Mouse (Mus musculus) right cerebral cortex, postnatal 14 days (tissue): ENCODE data around the gene Inppl1.

ENCODE experiments used
- DNase-seq: peaks from one replicate; pipeline ENCODE4 v3.0.0; 2022

Inppl1 gene

DNA sequence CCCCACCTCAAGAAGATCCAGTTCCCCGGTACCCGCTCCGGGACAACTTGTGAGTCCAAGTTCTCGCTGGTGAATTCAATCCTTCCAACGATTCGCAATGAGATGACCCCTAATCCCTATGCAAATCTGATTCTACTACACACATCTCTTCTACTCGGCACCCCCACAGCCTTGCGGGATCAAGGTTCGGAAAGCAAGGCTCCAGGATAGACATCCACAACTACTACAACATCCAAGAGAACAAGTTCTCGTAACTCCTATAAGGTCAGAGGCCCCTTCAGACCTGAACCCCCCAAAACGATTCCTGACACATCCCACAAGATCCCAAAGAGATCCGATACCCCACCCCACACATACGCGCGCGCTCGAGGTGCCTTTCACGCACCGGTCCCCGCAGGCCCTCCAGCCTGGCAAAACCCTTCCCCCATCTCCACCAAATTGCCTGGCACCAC is 849 bp downstream of the Inppl1 start:
- no peak for DNase-seq

DNA sequence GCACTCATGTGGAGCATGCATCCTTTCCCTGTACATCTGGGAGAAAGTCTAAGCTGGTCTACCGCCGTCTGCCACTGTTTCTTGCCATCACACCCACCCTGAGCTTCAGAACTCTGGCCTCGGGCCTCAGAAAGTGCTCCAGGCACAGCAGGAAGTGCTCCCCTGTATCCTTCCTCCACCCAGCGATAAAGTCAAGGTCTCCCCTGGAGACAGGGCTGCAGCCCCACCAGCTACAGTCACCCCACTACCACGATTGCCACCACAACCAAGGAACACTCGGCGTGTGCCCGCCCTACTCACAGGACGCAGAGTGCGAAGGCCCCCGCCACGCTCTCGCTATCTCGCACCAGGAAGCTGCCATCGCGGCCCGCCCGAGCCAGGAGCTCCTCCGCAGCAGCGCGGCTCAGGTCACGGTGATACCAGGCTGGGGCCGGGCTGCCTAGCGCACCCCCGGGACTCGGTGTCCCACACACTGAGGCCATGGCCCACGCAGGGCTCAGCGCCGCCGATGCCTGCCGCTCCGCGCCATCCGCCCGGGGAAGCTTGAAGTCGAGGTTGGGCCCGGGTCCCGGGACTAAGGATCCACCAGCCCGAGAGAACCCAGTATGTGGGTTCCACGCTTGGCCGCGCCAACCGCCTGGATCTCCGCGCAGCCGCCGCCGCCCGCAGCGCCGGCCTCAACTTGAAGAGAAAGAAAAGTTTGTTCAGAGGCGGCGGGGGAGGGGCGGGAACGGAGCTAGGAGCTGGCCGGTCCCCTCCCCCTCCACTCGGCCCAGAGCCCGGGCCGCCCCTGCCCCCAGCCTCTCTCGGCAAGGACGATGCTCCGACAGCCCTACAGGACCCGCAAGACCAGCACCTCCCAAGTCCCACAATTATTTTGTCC is 1.5 kb downstream of the Inppl1 start:
- peak; percentile 69 for DNase-seq

DNA sequence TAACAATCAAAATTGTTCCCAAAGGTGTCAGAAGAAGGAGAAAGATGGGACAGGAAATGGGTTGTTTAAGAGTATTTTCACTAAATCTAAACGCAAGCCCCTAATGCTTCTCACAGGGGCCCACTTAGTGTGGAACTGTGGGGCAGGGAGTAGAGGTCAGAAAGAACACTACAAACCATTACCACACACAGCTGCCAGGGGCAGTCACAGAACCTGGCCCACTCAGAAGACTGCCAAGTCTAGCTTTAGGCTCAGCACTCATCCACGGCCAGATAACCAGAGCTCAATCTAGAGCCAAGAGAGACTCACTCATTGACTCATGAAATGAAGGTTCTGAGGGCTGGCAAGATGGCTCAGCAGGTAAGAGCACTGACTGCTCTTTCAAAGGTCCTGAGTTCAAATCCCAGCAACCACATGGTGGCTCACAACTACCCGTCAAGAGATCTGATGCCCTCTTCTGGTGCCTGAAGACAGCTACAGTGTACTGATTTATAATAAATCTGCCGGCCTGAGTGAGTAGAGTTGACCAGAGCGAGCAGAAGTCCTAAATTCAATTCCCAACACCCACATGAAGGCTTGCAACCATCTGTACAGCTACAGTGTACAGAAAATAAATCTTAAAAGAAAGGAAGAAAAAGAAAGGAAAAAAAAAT is 2.4 kb downstream of the Inppl1 start:
- DNase-seq: no peak

DNA sequence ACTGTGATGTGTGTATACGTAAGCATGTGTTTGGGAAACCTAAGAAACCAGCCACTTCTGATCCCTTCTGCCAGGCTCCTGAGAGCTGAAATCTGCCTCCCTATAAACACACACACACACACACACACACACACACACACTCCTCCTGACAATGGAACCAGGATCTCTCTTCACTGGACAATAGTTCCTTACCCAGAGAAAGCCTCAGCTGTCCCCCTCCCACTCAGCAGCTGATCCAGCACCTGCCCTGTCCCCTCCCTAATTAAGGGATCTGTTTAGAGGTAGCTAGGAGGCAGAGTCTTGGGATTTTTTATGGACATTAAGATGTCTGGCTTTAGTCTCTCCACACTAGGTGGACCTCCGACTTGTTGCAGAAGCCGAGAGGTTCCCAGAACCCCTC is 3.1 kb downstream of the Inppl1 start:
- no peak for DNase-seq

DNA sequence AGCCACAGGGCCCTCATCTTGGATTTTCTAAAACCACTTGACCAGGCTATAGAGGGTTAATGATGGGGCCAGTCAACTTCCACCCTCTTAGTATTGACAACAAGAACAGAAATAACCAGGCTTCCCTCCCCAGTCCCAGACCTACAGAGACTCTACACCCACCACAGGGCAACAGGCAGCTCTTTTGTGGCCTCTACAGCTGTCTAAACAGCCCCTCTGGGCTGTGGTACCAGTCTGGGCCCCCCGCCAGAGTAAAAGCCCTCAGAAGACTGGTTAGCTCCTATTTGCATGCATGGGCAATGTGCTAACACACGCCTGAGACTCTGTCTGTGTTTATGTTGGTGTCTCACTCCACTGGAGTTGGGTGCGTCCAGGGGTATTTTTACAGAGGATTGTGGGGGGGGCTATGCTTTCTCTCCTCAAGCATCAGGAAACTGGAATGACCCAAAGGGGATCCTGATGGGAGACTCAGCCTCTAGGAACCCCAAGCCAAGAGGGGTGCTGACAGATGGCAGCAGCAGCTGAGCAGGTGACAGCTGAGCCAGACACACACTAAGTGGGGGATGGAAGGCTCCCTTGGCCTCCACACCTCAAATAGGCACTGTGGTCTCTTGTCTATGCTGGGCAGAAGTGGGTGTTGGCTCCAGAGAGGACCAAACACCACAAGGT is 4.0 kb downstream of the Inppl1 start:
- no peak for DNase-seq

DNA sequence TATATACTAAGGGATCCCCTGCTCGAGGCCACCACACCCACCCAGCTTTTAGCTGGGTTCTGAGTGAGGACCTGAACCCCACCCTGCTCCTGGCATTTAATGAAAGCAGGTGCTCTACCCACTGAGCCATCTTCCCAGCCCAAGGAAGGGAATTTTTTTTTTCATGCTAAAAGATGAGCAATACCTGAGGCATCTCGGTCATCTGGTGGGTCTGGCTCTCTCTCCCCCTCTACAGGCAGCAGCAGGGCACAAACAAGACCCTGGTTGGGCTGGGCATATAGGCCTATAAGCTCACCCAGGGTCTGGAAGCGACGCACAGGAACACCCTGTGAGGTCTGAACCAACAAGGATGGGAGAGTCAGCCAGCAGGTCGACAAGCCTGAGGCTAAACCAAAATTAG is 4.7 kb downstream of the Inppl1 start:
- no peak for DNase-seq

DNA sequence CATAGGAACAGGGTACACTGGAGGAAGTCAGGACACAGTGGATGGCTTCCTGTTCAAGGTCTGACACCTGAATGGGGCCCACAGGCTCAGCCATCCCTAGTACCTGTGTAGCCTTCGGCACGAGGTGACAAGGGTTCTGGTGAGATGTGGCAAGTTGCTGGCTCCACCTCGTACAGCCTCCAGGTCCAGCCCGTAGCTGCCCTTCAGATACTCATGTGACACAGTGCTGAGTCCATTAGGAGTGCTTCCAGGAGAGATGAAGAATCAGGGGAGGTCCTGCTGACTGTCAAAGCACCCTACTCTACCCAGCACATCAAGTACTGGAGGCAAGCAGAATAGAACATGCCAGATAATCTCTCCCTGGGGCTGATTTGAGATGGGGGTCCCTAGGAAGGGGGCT is 5.7 kb downstream of the Inppl1 start:
- DNase-seq: no peak

DNA sequence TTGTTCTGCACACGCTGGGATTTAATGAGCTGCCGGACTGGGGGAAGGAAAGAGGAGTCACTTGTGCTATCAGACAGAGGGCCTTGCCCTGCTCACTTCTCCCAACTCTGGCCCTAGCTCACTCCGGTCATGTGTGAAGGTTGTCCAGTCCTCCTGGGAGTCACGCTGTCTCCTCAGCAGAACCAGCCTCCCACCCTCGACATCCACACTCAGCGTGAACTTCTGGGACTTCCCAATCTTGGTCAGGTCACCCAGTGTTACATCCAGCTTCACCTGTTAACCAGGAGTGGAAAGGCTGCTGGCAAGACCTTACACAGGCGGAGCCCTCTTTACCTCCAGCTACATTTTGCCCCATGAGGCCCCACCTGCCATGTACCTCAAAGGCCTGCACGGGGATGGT is 6.6 kb downstream of the Inppl1 start:
- no peak for DNase-seq

DNA sequence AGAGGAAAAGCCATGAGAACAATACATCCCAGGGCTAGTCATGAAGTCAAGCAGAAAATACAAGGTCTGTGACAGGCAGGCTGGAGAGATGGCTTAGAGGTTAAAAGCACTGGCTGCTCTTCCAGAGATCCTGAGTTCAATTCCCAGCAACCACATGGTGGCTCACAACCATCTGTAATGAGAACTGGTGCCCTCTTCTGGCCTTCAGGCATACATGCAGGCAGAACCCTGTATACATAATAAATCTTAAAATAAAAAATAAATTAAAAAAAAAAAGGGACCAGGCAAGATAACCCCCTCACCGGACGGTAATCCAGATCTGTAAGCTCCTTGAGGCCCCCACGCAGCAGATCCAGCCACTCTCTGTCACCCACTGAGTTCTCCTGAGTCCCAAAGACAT is 7.7 kb downstream of the Inppl1 start:
- no peak for DNase-seq

DNA sequence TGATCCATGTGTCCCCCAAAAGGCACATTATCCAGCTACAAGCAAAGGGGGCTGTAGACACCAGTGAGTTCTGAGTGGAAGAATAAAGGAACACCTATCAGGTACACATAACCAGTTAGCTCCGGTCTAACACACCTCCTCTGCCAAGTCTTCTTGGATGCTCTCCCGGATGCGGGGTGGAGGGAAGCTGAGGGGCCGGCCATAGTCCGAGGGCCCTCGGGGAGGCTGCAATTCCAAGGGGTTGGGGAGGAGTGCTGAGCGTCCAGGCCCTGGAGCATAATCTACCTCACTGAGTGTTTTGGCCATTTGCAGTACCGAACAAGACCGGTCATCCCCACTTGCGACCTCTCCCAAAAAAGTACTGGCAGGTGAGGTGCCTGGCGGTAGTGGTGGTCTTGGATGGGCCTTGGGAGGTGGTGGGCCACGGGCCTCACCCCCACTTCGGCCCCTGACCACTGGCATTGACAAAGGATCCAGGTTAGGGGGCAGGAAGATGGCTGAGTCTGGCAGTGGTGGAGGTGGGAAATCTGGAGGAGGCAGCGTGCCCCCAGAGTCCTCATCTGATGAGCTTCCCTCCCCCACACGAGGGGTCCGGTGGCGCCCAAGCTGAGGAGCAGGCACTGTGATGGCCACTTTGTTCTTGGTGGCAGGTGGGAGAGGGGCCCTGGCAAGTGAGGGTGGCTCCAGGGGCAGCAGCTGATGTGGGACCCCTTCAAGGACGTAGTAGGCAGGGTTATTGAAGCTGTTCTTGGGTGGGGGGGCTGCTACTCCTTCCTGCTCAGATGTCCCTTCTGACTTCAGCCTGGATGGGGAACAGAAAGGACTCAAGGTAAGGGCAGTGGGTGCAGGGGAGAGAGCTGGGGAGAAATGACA is 14.0 kb downstream of the Inppl1 start:
- no peak for DNase-seq

DNA sequence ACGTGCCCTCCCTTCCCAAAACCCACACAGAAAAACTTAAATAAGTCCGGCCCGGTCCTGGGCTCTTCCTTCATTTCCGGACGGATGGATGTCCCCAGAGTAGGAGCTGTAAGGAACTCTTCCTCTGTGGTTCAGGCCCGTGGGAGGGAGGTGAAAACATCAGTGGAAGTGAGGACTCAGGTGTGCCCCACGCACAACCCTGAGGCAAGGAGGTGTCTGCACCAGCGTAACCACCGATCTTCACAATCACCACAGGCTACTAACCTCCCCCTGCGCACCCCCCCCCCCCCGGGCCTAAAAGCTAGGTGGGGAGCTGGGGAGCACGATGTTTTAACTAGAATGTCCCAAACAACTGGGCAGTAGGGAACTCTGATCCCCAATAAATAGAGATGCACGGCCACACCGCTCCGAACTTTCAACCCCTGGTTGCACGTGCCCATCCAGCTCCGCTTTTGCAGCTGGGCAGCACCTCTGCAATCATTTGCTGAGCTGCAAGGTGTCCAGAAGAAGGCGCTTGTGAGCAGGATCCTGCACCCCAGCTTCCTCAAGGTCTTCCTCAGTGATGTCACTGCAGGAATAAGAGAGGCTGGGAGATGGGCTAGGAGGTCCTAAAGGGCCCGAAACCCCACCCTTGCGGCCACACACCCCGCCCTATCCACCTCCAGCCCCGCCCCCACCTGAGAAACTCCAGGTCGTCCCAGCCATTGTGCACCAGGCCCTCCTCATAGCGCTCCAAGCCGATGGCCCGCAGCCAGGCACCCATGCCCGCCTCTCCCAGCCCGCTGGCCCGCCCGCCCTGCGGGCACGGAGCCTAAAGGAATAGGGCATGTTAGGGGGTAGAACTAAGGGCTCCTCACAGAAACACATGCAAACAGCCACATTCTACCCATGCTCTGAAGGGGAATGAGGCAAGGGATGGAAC is 14.9 kb downstream of the Inppl1 start:
- DNase-seq: no peak

DNA sequence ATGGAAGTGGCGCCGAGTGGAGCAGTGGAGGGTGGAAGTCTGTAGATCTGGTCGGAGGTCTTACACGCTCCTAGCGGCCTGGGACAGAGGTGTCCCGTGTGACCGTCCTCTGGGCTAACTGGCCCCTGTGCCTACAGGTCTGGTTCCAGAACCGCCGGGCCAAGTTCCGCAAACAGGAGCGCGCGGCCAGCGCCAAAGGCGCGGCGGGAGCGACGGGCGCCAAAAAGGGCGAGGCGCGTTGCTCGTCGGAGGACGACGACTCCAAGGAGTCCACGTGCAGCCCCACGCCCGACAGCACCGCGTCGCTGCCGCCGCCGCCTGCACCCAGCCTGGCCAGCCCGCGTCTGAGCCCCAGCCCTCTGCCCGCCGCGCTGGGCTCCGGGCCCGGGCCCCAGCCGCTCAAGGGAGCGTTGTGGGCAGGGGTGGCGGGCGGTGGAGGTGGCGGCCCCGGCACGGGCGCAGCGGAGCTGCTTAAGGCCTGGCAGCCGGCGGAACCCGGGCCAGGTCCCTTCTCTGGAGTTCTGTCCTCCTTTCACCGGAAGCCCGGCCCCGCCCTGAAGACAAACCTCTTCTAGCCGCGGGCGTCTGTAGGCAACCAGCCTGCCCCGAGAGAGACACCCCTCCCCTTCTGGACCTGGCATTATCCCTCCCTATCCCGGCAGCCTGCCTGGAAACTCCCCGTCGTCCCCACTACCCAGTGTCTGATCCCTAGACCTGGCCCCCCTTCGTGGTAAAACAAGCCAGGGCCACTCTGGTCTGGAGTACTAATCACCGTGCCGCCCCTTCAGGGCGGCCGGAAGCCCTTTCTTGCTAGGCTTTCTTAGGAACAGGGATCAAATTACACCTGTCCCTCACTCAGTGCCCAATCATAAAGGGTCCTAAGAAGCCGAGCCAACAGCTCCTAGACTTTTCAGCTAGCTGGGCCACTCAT is 16.2 kb downstream of the Inppl1 start:
- no peak for DNase-seq

DNA sequence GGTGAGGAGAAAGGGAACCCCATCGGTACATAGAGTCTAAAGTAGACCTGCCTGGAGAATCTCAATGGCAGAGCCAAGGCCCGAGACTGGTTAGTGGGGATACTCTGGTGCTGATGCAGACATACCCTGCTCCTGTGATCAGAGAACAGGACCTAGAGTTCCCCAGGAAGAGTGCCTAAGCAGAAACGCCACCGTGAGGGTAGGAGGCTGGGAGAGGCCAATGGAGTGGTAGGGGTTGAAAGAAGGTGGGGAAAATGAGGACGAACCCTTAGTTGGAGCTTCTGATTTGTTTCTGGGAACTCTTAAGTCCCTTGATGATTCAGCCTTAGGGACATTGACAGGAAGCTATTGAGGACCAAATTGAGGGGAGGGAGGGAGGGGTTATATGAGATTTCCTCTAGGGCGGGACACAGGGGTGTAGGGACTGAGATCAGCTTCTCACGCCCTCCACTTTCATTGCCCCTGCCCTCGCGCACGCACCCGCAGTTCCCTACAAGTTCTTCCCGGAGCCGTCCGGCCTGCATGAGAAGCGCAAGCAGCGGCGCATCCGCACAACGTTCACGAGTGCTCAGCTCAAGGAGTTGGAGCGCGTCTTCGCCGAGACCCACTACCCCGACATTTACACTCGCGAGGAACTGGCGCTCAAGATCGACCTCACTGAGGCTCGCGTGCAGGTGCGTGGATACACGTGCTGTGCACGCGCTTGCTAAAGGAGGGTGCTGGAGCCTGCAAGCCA is 17.6 kb downstream of the Inppl1 start:
- no peak for DNase-seq

DNA sequence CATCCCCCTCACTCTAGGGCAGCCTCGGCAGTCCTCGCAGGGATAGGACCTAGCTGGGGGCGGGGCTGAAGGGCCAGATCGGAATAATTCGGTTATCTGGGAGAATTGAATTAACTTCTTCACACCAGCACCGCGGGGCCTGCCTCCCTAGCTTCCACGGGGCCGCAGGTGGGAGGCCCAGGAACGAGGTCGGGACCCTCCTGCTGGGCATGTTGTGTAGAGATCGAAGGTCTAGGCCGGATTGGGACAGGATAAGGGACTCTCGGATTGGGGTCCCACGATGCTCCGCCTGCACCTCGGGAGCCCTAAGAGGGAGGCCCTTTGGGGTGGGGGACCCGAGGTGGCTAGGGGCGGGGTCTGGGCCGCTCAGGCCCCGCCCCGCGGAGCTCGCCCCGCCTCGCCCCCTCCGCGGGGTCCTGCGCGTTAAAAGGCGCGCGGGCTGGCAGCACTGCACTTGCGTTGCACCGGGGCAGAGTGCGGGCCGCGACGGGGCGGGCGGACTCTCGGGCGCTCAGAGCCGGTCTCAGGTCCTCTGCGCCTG is 20.1 kb downstream of the Inppl1 start, which contains the start of gene Phox2a:
Gene Phox2a (plus strand): TSS at position 453 of the 541 bp plus-strand sequence.
- no peak for DNase-seq

DNA sequence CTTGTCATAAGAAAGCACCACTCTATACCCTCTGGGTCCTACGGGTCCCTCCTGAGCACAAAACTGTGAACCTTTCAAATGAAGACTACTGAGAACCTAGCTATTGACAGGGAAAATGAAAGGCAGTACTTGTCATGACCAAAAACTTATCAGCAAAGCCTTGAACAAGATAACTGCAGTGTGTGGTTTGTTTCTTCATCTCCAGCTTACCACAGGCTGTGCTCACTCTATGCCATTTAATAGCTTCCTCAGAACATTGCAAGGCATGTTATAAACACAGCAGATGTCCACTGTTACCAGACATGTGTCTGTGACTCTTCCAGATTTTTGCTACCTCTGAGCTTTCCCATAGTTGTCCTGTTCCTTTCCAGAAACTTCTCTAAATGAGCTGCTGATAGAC is 61.0 kb downstream of the Inppl1 start:
- no peak for DNase-seq

DNA sequence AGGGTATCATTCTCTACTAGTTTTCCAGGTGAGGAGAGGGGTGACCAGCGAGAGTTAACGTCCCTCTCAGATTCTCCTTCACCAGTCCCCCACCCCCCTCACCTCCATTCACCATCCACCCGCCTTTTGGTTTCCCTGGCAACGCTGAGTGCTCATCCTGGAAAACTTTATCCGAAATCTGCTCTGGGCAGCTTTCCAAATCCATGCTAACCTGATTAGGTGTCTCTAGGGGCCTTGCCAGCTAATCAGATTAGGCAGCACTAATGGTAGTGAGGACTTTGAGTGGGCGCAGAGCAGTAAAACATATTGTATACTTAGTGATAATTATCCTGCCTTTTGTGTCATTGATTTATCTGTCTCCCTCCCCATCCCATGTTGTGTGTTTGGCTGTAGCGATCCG is 65.3 kb downstream of the Inppl1 start:
- no peak for DNase-seq
